Mouse (Mus musculus): Measurements from ENCODE around the gene Cfp.

The Cfp gene

GRCm38 (mm10) chrX:20931364-20931763, at the start of gene Cfp:
Gene Cfp (minus strand): TSS chrX:20931555.
- DNase-seq (ENCODE audit: extremely low read depth, insufficient read length, low spot score), result no peak

GRCm38 (mm10) chrX:20980901-20981300, 49.5 kb upstream of the Cfp start:
- no peak for DNase-seq (ENCODE audit: extremely low read depth, insufficient read length, low spot score)

- DNase-seq (ENCODE audit: extremely low read depth, insufficient read length, low spot score), result peak; percentile 94
Measured at GRCm38 (mm10) chrX:20961477-20962378, 30.4 kb upstream of the Cfp start, which contains the start of gene Uxt. Gene Uxt (minus strand): TSS chrX:20962017.

GRCm38 (mm10) chrX:20950191-20950880, 19.0 kb upstream of the Cfp start, which contains the start of gene Elk1:
Gene Elk1 (minus strand): TSS chrX:20950608.
- DNase-seq (ENCODE audit: extremely low read depth, insufficient read length, low spot score), result peak; percentile 89

GRCm38 (mm10) chrX:20946055-20946454, 14.7 kb upstream of the Cfp start:
- no peak for DNase-seq (ENCODE audit: extremely low read depth, insufficient read length, low spot score)

- DNase-seq (ENCODE audit: extremely low read depth, insufficient read length, low spot score), result no peak
Measured at GRCm38 (mm10) chrX:20931963-20932362, 608 bp upstream of the Cfp start.

- no peak for DNase-seq (ENCODE audit: extremely low read depth, insufficient read length, low spot score)
Measured at GRCm38 (mm10) chrX:20929859-20930258, 1.5 kb downstream of the Cfp start.

- DNase-seq (ENCODE audit: extremely low read depth, insufficient read length, low spot score), result no peak
Measured at GRCm38 (mm10) chrX:20924976-20925375, 6.4 kb downstream of the Cfp start.

- no peak for DNase-seq (ENCODE audit: extremely low read depth, insufficient read length, low spot score)
Measured at GRCm38 (mm10) chrX:20923506-20923905, 7.8 kb downstream of the Cfp start.

- no peak for DNase-seq (ENCODE audit: extremely low read depth, insufficient read length, low spot score)
Measured at GRCm38 (mm10) chrX:20921366-20921765, 10.0 kb downstream of the Cfp start.

GRCm38 (mm10) chrX:20920844-20921364, 10.5 kb downstream of the Cfp start, which contains the start of gene Syn1:
Gene Syn1 (minus strand): TSS chrX:20921004.
- no peak for DNase-seq (ENCODE audit: extremely low read depth, insufficient read length, low spot score)

- no peak for DNase-seq (ENCODE audit: extremely low read depth, insufficient read length, low spot score)
Measured at GRCm38 (mm10) chrX:20920249-20920843, 11.0 kb downstream of the Cfp start.

- no peak for DNase-seq (ENCODE audit: extremely low read depth, insufficient read length, low spot score)
Measured at GRCm38 (mm10) chrX:20915075-20915474, 16.3 kb downstream of the Cfp start.

- no peak for DNase-seq (ENCODE audit: extremely low read depth, insufficient read length, low spot score)
Measured at GRCm38 (mm10) chrX:20913726-20914125, 17.6 kb downstream of the Cfp start.

GRCm38 (mm10) chrX:20910074-20910473, 21.3 kb downstream of the Cfp start:
- no peak for DNase-seq (ENCODE audit: extremely low read depth, insufficient read length, low spot score)

All from 3134 (cell line).